Mouse (Mus musculus): ENCODE results near the gene Tex14.

GRCm38 (mm10) chr11:87523967-87524366 lies 119.1 kb downstream of the Tex14 start:
- no peak for TF ChIP-seq CTCF (conservative IDR thresholded peaks at IDR 0.05; ENCODE audit: insufficient read depth, insufficient read length, low read depth, low read length)
- no peak for TF ChIP-seq POLR2A (IDR thresholded peaks at IDR 0.05; ENCODE audit: low read depth, low read length)
